ENCODE assay signal across 8 mouse cellular contexts in genomic region chr7:114562531-114563241, GRCm38 (mm10). TPM values are rescaled to one million over a fixed set of nuclear protein-coding genes. Genes with fewer than 3 reads are reported as not detected.
DNase-seq lines count a peak whose midpoint lies in the region; ATAC-seq and TF ChIP-seq lines count a peak whose summit lies in the region.

Gene Cyp2r1 (minus strand): TSS chr7:114562972.

- H3K9ac ChIP-seq in ES-Bruce4 (ENCODE audit: low read depth, poor library complexity, severe bottlenecking), result peak within 1 kb of the TSS; percentile 36
- H3K9ac ChIP-seq in forebrain, postnatal 0 days, result peak within 1 kb of the TSS; percentile 60
- H3K9ac ChIP-seq in liver, embryonic 15.5 days, result peak within 1 kb of the TSS; percentile 37; the same call in 1 of the 2 replicates
- peak within 1 kb of the TSS; percentile 52; the same call in 1 of the 2 replicates for H3K9ac ChIP-seq in neural tube, embryonic 12.5 days
- H3K9ac ChIP-seq in stomach, embryonic 16.5 days (ENCODE audit: low read length), result peak within 1 kb of the TSS; percentile 85

- no peaks in the 10 kb centered on the region for H3K4me1 ChIP-seq in ES-Bruce4 (ENCODE audit: control insufficient read depth, insufficient read depth, low read length)
- no peaks in the 10 kb centered on the region for H3K4me1 ChIP-seq in forebrain, postnatal 0 days (ENCODE audit: insufficient read depth)
- peaks cover 8% of the 10 kb centered on the region for H3K4me1 ChIP-seq in liver, embryonic 15.5 days (replicated peaks)
- no peaks in the 10 kb centered on the region for H3K4me1 ChIP-seq in neural tube, embryonic 12.5 days
- H3K4me1 ChIP-seq in stomach, embryonic 16.5 days (ENCODE audit: control insufficient read depth, insufficient read depth, low read length), result no peaks in the 10 kb centered on the region

- no peaks in the 10 kb centered on the region for H3K36me3 ChIP-seq in ES-Bruce4 (ENCODE audit: control insufficient read depth, insufficient read depth, low read length, poor library complexity, severe bottlenecking)
- H3K36me3 ChIP-seq in forebrain, postnatal 0 days (ENCODE audit: insufficient read depth), result no peaks in the 10 kb centered on the region
- no peaks in the 10 kb centered on the region for H3K36me3 ChIP-seq in liver, embryonic 15.5 days (replicated peaks)
- no peaks in the 10 kb centered on the region for H3K36me3 ChIP-seq in neural tube, embryonic 12.5 days
- H3K36me3 ChIP-seq in stomach, embryonic 16.5 days (ENCODE audit: control insufficient read depth, insufficient read depth, low read length), result no peaks in the 10 kb centered on the region

- no peak within 1 kb of the TSS for H3K27ac ChIP-seq in ES-Bruce4 (ENCODE audit: insufficient read depth, low read length)
- peak within 1 kb of the TSS; percentile 68; the same call in 1 of the 2 replicates for H3K27ac ChIP-seq in forebrain, postnatal 0 days (ENCODE audit: low read depth, low read length)
- H3K27ac ChIP-seq in liver, embryonic 15.5 days (replicated peaks), result peak within 1 kb of the TSS; percentile 65
- 0 out of 2 replicates have a peak within 1 kb of the TSS, but pooled peaks have one; percentile 51 for H3K27ac ChIP-seq in neural tube, embryonic 12.5 days
- H3K27ac ChIP-seq in stomach, embryonic 16.5 days (ENCODE audit: low read length), result peak within 1 kb of the TSS; percentile 92

- under 1% methylated on average over 56 of the region's 56 CpGs for WGBS in forebrain, postnatal 0 days
- WGBS in large intestine, adult 2 months, result 4% methylated on average over 56 of the region's 56 CpGs
- 3% methylated on average over 56 of the region's 56 CpGs for WGBS in liver, embryonic 15.5 days (ENCODE audit: insufficient replicate concordance)
- 2% methylated on average over 56 of the region's 56 CpGs for WGBS in neural tube, embryonic 12.5 days
- 1% methylated on average over 56 of the region's 56 CpGs for WGBS in stomach, embryonic 16.5 days

- no peak for TF ChIP-seq POLR2A in ES-Bruce4 (IDR thresholded peaks at IDR 0.05; ENCODE audit: insufficient read depth, low read length)

- peak; percentile 61 for DNase-seq in cerebellum, adult 8-10 months
- DNase-seq in forebrain, postnatal 0 days, result peak; percentile 95
- DNase-seq in heart, postnatal 25 days (ENCODE audit: low spot score), result peak; percentile 89
- DNase-seq in large intestine, adult 2 months (ENCODE audit: low read depth, low spot score), result peak; percentile 65

- no peaks in the 10 kb centered on the region for H3K27me3 ChIP-seq in ES-Bruce4 (ENCODE audit: control insufficient read depth, insufficient read depth, low read length, poor library complexity, severe bottlenecking)
- H3K27me3 ChIP-seq in forebrain, postnatal 0 days (ENCODE audit: insufficient read depth, low read length), result no peaks in the 10 kb centered on the region
- peaks cover 9% of the 10 kb centered on the region; the same call in 1 of the 2 replicates for H3K27me3 ChIP-seq in liver, embryonic 15.5 days
- H3K27me3 ChIP-seq in neural tube, embryonic 12.5 days (replicated peaks), result no peaks in the 10 kb centered on the region
- no peaks in the 10 kb centered on the region for H3K27me3 ChIP-seq in stomach, embryonic 16.5 days (ENCODE audit: control insufficient read depth, insufficient read depth, low read length)

- TF ChIP-seq EP300 in ES-Bruce4 (IDR thresholded peaks at IDR 0.05; ENCODE audit: insufficient read depth, low read depth, low read length), result no peak

- peak within 1 kb of the TSS; percentile 80 for H3K4me2 ChIP-seq in forebrain, postnatal 0 days (ENCODE audit: low read depth)
- H3K4me2 ChIP-seq in liver, embryonic 15.5 days, result peak within 1 kb of the TSS; percentile 73
- H3K4me2 ChIP-seq in neural tube, embryonic 12.5 days (replicated peaks), result peak within 1 kb of the TSS; percentile 73
- peak within 1 kb of the TSS; percentile 84 for H3K4me2 ChIP-seq in stomach, embryonic 16.5 days (ENCODE audit: low read depth, low read length)

- intact Hi-C loops in heart, postnatal 25 days (cut with DNase I), result no loop called here

- peak; percentile 99 for ATAC-seq in forebrain, postnatal 0 days
- peak; percentile 96 for ATAC-seq in liver, embryonic 15.5 days (ENCODE audit: insufficient read depth)
- peak; percentile 100 for ATAC-seq in neural tube, embryonic 12.5 days (ENCODE audit: low FRiP score, low read depth)
- ATAC-seq in stomach, embryonic 16.5 days (ENCODE audit: insufficient read depth, low FRiP score), result peak; percentile 100

- H3K9me3 ChIP-seq in ES-Bruce4 (replicated peaks; ENCODE audit: control insufficient read depth, insufficient read depth, low read length, poor library complexity, severe bottlenecking), result no peaks in the 10 kb centered on the region; the same call in 1 of the 2 replicates
- no peaks in the 10 kb centered on the region for H3K9me3 ChIP-seq in forebrain, postnatal 0 days (ENCODE audit: low read length)
- H3K9me3 ChIP-seq in liver, embryonic 15.5 days (replicated peaks), result no peaks in the 10 kb centered on the region
- no peaks in the 10 kb centered on the region for H3K9me3 ChIP-seq in neural tube, embryonic 12.5 days
- H3K9me3 ChIP-seq in stomach, embryonic 16.5 days (replicated peaks; ENCODE audit: control insufficient read depth, low read length), result no peaks in the 10 kb centered on the region

- no peak for TF ChIP-seq CTCF in ES-Bruce4 (IDR thresholded peaks at IDR 0.05; ENCODE audit: low read depth, low read length)
- peak; percentile 58 for TF ChIP-seq CTCF in forebrain, postnatal 0 days (IDR thresholded peaks at IDR 0.05; ENCODE audit: low read depth)

- peak within 1 kb of the TSS; percentile 36 for H3K4me3 ChIP-seq in ES-Bruce4 (ENCODE audit: low read depth, low read length)
- H3K4me3 ChIP-seq in forebrain, postnatal 0 days (ENCODE audit: low read depth, low read length), result peak within 1 kb of the TSS; percentile 56
- H3K4me3 ChIP-seq in liver, embryonic 15.5 days (replicated peaks), result peak within 1 kb of the TSS; percentile 56
- peak within 1 kb of the TSS; percentile 52 for H3K4me3 ChIP-seq in neural tube, embryonic 12.5 days
- H3K4me3 ChIP-seq in stomach, embryonic 16.5 days (replicated peaks; ENCODE audit: low read length), result peak within 1 kb of the TSS; percentile 67

RNA-seq across cellular contexts. Expression of gene Cyp2r1, which starts in this region (rescaled TPM):
- polyA plus RNA-seq in ES-Bruce4 (2011; ENCODE audit: insufficient read depth, insufficient read length, low read depth, missing spikeins), result 0.46 and 1.0 TPM in 2 replicates
- total RNA-seq in forebrain, postnatal 0 days (2014; rRNA removed), result 1.6 and 1.8 TPM in 2 replicates
- polyA plus RNA-seq in forebrain, postnatal 0 days (2015; fragmentation: Nextera tagmentation; extraction: Ambion mirVana), result 1.1 and 1.3 TPM in 2 replicates
- 1 to 10 TPM in 1 of 2 experiments, under 1 TPM in 1; 0.44 to 1.1 TPM for total RNA-seq in heart, postnatal 25 days (2021)
- polyA plus RNA-seq in large intestine, adult 2 months (2012; rRNA removed), result 0.47 and 0.50 TPM in 2 replicates
- 1.3 and 1.5 TPM in 2 replicates for polyA plus RNA-seq in liver, embryonic 15.5 days (2015; fragmentation: Nextera tagmentation; extraction: Ambion mirVana)
- 1.3 TPM in 2 replicates for polyA plus RNA-seq in neural tube, embryonic 12.5 days (2016; fragmentation: Nextera tagmentation; extraction: Ambion mirVana)
- 2.5 and 2.6 TPM in 2 replicates for polyA plus RNA-seq in stomach, embryonic 16.5 days (2015; fragmentation: Nextera tagmentation; extraction: Ambion mirVana)

Comparison
In these comparisons a context has a peak if more than half of its experiments do, and no peak if none do; other contexts are left out.
1. Peak in DNase-seq in large intestine, adult 2 months; RNA of the gene not detected or under 1 TPM.